Mouse (Mus musculus): ENCODE measurements around the gene Phox2a.

GRCm38 (mm10) chr7:101871296-101871695 is 53.2 kb downstream of the Phox2a start:
- TF ChIP-seq CTCF (IDR thresholded peaks at IDR 0.05; ENCODE audit: borderline replicate concordance, control insufficient read depth, extremely low read depth, insufficient read depth, low read length, poor library complexity): no peak
- no peak for TF ChIP-seq POLR2A (IDR thresholded peaks at IDR 0.05; ENCODE audit: control insufficient read depth, extremely low read depth, insufficient read depth, low read length, poor library complexity)

Data from thymus, adult 2 months (tissue).